ENCODE assay signal across 1 mouse cellular context in the genomic region with DNA sequence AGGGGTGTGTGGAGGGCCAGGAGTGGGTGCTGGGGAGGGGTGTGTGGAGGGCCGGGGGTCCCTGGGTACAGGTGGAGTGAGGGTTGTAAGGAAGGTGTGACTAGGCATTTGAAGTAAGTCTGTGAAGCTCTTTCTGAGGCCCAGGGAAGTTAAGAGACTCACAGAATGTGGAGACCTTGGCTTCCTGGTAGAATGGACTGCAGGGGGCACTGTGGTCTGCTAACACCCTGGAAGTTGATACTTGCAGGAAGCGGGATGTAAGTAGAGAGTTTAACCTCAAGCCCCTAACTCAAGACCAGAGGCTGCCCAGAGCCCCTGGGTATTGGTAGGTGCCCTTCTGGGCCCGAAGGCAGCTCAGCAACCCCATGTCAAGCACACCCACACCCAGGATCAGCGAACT.
TF ChIP-seq lines count a peak whose summit lies in the region.

No protein-coding gene starts in this region.

TF ChIP-seq in CH12.LX, 34 proteins besides CTCF, POLR2A, EP300 and RAD21 (continued from another document):
- no peak for TF ChIP-seq RCOR1 (conservative IDR thresholded peaks at IDR 0.05; ENCODE audit: low read depth, low read length)
- TF ChIP-seq KAT2A (IDR thresholded peaks at IDR 0.05; ENCODE audit: insufficient replicate concordance, low read length) = no peak
